Mouse (Mus musculus) c-Kit-positive CD71-positive TER-119-positive erythroid progenitor cells, embryonic 14.5 days (primary cell): ENCODE data around the gene Timm9.

Experiments used
- DNase-seq: peaks from one replicate; pipeline ENCODE4 v3.0.0-alpha.2; 2013; ENCODE audit warnings: low spot score

Timm9 gene

GRCm38 (mm10) chr12:71136130-71136973 is at the start of gene Timm9, which contains the start of gene 2700049A03Rik:
TSS of gene Timm9 (minus strand) at chr12:71136684.
TSS of gene 2700049A03Rik (plus strand) at chr12:71136848.
- DNase-seq: no peak

GRCm38 (mm10) chr12:71184396-71184795 is 47.9 kb upstream of the Timm9 start:
- no peak for DNase-seq

- no peak for DNase-seq
These were observed 47.3 kb upstream of the Timm9 start for GRCm38 (mm10) chr12:71183736-71184135.

- DNase-seq: no peak
These were observed 33.4 kb upstream of the Timm9 start for GRCm38 (mm10) chr12:71169911-71170310.

- peak; percentile 53 for DNase-seq
These were observed 27.9 kb upstream of the Timm9 start for GRCm38 (mm10) chr12:71164410-71164809.

GRCm38 (mm10) chr12:71157974-71158373 is 21.5 kb upstream of the Timm9 start:
- no peak for DNase-seq

GRCm38 (mm10) chr12:71154979-71155378 is 18.5 kb upstream of the Timm9 start:
- no peak for DNase-seq

- DNase-seq: no peak
These were observed 13.7 kb upstream of the Timm9 start for GRCm38 (mm10) chr12:71150167-71150566.

GRCm38 (mm10) chr12:71149456-71149855 is 13.0 kb upstream of the Timm9 start:
- DNase-seq: no peak

- DNase-seq: no peak
These were observed 12.3 kb upstream of the Timm9 start for GRCm38 (mm10) chr12:71148801-71149200.

- DNase-seq: peak; percentile 49
These were observed 11.2 kb upstream of the Timm9 start for GRCm38 (mm10) chr12:71147641-71148040.

GRCm38 (mm10) chr12:71141189-71141588 is 4.7 kb upstream of the Timm9 start:
- no peak for DNase-seq

GRCm38 (mm10) chr12:71139258-71139828 is 2.9 kb upstream of the Timm9 start:
- no peak for DNase-seq

GRCm38 (mm10) chr12:71137686-71138085 is 1.2 kb upstream of the Timm9 start:
- no peak for DNase-seq

GRCm38 (mm10) chr12:71136974-71137491 is 549 bp upstream of the Timm9 start:
- DNase-seq: peak; percentile 96

- no peak for DNase-seq
These were observed 903 bp downstream of the Timm9 start for GRCm38 (mm10) chr12:71135581-71135980.

GRCm38 (mm10) chr12:71123286-71123685 is 13.2 kb downstream of the Timm9 start:
- DNase-seq: no peak

GRCm38 (mm10) chr12:71122731-71123130 is 13.8 kb downstream of the Timm9 start:
- DNase-seq: no peak

- DNase-seq: no peak
These were observed 20.1 kb downstream of the Timm9 start for GRCm38 (mm10) chr12:71116411-71116810.

GRCm38 (mm10) chr12:71113675-71114288 is 22.7 kb downstream of the Timm9 start:
- no peak for DNase-seq

- no peak for DNase-seq
These were observed 23.4 kb downstream of the Timm9 start for GRCm38 (mm10) chr12:71113074-71113473.

- DNase-seq: no peak
These were observed 25.2 kb downstream of the Timm9 start, which contains the start of gene Tomm20l for GRCm38 (mm10) chr12:71111331-71111730. TSS of gene Tomm20l (plus strand) at chr12:71111428.
